Mouse (Mus musculus) intestine, embryonic 15.5 days (tissue): ENCODE measurements around the gene Cd59a. TPM values are rescaled to one million over a fixed set of nuclear protein-coding genes. Genes with fewer than 3 reads are reported as not detected.
"Not testable (repeated sequence)": the region's sequence is repeated elsewhere in the genome, so short reads cannot be mapped to it uniquely, and the experiment has no call there.

Experiments
- ATAC-seq: fragments of 200-750 bp; cut with Nextera tagmentation; 2 replicates; pipeline ENCODE4 v1.8.0; 2017; ENCODE audit warnings: moderate TSS enrichment, moderate library complexity
- H3K27ac ChIP-seq: fragments of 300-500 bp; sonication (generic); 2 replicates; pipeline ENCODE4 v1.5.1; 2015; ENCODE audit warnings: mild to moderate bottlenecking, inconsistent platforms
- H3K27me3 ChIP-seq: fragments of 300-500 bp; sonication (generic); replicated peaks from 2 replicates; pipeline ENCODE4 v1.6.1; 2015; ENCODE audit warnings: inconsistent platforms
- H3K36me3 ChIP-seq: fragments of 300-500 bp; sonication (generic); 2 replicates; pipeline ENCODE4 v1.6.1; 2015; ENCODE audit warnings: inconsistent platforms
- H3K4me1 ChIP-seq: fragments of 300-500 bp; sonication (generic); replicated peaks from 2 replicates; pipeline ENCODE4 v1.6.1; 2015; ENCODE audit warnings: inconsistent platforms
- H3K4me2 ChIP-seq: fragments of 300-500 bp; sonication (generic); replicated peaks from 2 replicates; pipeline ENCODE4 v1.6.1; 2015; ENCODE audit warnings: mild to moderate bottlenecking, inconsistent platforms
- H3K4me3 ChIP-seq: fragments of 300-500 bp; sonication (generic); replicated peaks from 2 replicates; pipeline ENCODE4 v1.5.1; 2015; ENCODE audit warnings: inconsistent platforms
- H3K9ac ChIP-seq: fragments of 300-500 bp; sonication (generic); 2 replicates; pipeline ENCODE4 v1.6.1; 2015; ENCODE audit warnings: inconsistent platforms
- H3K9me3 ChIP-seq: fragments of 300-500 bp; sonication (generic); 2 replicates; pipeline ENCODE4 v1.6.1; 2016; ENCODE audit warnings: inconsistent platforms
- WGBS: fragments of 180-500 bp; shearing (Covaris S2); methylation state at CpG from one replicate; pipeline ENCODE4 v1.1.7; 2015; 5-methylcytosine and 5-hydroxymethylcytosine counted together
- polyA plus RNA-seq: library from polyadenylated mRNA; unstranded; fragments of >200 nt; fragmentation: Nextera tagmentation; extraction: Ambion mirVana; gene quantifications from 2 replicates; pipeline ENCODE4 v1.2.1, GENCODE M21; 2015

The Cd59a gene
- polyA plus RNA-seq = 30.5 and 30.6 TPM in 2 replicates

GRCm38 (mm10) chr2:104095741-104096213, at the start of gene Cd59a:
Gene Cd59a, plus strand, starts transcription at chr2:104095801.
- Histone ChIP-seq H3K4me1 (peaks cover 4% of the 10 kb centered on the region; the same call in 1 of the 2 replicates), H3K27me3 (no peaks in the 10 kb centered on the region), H3K4me3 (peak within 1 kb of the TSS; percentile 51), H3K27ac (peak within 1 kb of the TSS; percentile 75), H3K36me3 (no peaks in the 10 kb centered on the region), H3K9ac (peak within 1 kb of the TSS; percentile 52), H3K9me3 (no peaks in the 10 kb centered on the region), H3K4me2 (peak within 1 kb of the TSS; percentile 76)
- 6% methylated on average over 15 of the region's 15 CpGs for WGBS
- ATAC-seq = peak; percentile 95

DNA sequence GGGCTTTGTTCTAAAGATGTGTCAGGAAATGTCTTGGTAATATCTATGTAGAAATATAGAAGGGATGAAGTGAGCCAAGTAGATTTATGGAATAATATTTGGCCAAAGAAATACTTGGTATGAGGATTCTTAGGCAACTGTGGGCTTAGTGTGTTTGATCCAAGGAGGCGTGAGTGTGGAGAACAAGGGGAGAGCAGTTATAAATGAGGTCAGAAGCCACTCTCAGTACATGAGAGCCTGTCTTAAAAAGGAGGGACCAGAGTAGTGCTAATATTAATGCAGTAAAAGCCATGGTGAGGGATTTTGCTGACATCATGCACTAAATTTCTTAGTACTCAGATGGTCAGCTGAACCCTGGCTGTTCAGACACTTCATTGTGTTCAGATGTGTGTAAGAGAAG, 37.2 kb upstream of the Cd59a start:
- H3K27ac ChIP-seq = no peak overlapping the region
- WGBS = 88% methylated on average over 1 of the region's 1 CpGs
- no peaks in the 10 kb centered on the region for H3K9me3 ChIP-seq
- H3K4me3 ChIP-seq = no peak overlapping the region
- no peaks in the 10 kb centered on the region for H3K4me1 ChIP-seq
- no peak overlapping the region for H3K4me2 ChIP-seq
- ATAC-seq = no peak
- H3K9ac ChIP-seq = no peak overlapping the region
- peaks cover 4% of the 10 kb centered on the region; the same call in 1 of the 2 replicates for H3K36me3 ChIP-seq
- no peaks in the 10 kb centered on the region for H3K27me3 ChIP-seq

DNA sequence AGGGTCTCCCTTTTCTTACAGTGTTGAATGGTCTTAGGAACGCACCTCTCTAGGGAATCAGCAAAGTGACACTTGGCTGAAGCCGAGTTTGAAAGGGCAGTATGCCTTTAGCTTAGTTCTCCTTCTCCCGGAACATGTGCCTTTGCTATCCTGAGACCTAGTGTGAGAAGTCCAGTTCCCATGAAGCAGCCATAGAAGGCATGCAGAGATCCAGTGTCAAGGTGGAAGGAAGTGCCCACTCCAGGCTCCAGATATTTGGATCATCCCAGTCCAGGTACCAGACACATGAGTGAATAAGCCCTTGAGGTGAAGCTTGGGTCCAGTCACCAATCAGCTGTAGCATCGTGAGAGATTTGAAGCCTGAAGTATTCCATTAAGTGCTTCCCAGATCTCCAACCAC, 36.6 kb upstream of the Cd59a start:
- Histone ChIP-seq H3K27me3 (no peaks in the 10 kb centered on the region), H3K27ac (no peak overlapping the region), H3K9me3 (no peaks in the 10 kb centered on the region), H3K4me3 (no peak overlapping the region), H3K4me1 (no peaks in the 10 kb centered on the region), H3K36me3 (peaks cover 4% of the 10 kb centered on the region; the same call in 1 of the 2 replicates), H3K9ac (no peak overlapping the region), H3K4me2 (no peak overlapping the region)
- ATAC-seq = no peak
- 91% methylated on average over 4 of the region's 4 CpGs for WGBS

- no peak overlapping the region for H3K9ac ChIP-seq
- peaks cover 4% of the 10 kb centered on the region; the same call in 1 of the 2 replicates for H3K36me3 ChIP-seq
- 49% methylated on average over 10 of the region's 10 CpGs for WGBS
- no peaks in the 10 kb centered on the region for H3K27me3 ChIP-seq
- H3K27ac ChIP-seq = no peak overlapping the region
- H3K9me3 ChIP-seq = no peaks in the 10 kb centered on the region
- H3K4me2 ChIP-seq = no peak overlapping the region
- no peak for ATAC-seq
- H3K4me3 ChIP-seq = no peak overlapping the region
- no peaks in the 10 kb centered on the region for H3K4me1 ChIP-seq
Measured at GRCm38 (mm10) chr2:104059786-104060185, 35.8 kb upstream of the Cd59a start.

- H3K9ac ChIP-seq = no peak overlapping the region
Measured at GRCm38 (mm10) chr2:104060996-104061395, 34.6 kb upstream of the Cd59a start.

DNA sequence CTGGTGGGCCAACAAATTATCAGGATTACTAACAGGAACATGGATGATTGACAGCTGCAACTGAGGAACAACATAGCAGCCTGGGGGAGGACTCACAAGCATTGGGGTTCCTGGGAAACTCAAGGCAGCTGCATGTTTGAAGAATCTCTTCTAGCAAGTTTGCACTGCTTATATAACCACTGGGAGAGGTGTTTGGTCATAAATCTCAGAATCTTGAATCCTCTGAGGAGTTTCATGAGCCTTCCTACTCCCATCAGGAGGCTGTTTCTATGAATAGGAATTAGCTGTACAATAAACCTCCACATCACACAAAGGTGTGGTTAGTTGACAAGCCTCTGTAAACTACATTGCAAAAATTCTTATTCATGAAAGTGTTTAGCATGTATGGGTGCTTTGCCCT, 32.9 kb upstream of the Cd59a start:
- no peak overlapping the region for H3K27ac ChIP-seq
- H3K9me3 ChIP-seq = no peaks in the 10 kb centered on the region
- no peaks in the 10 kb centered on the region for H3K27me3 ChIP-seq
- H3K4me1 ChIP-seq = no peaks in the 10 kb centered on the region
- no peak overlapping the region for H3K9ac ChIP-seq
- ATAC-seq = peak; percentile 39; the same call in 1 of the 2 replicates
- H3K4me2 ChIP-seq = no peak overlapping the region
- no peak overlapping the region for H3K4me3 ChIP-seq
- H3K36me3 ChIP-seq = peaks cover 4% of the 10 kb centered on the region; the same call in 1 of the 2 replicates

More at GRCm38 (mm10) chr2:104060996-104061395, 34.6 kb upstream of the Cd59a start:
- Histone ChIP-seq H3K4me2 (no peak overlapping the region), H3K4me3 (no peak overlapping the region), H3K4me1 (no peaks in the 10 kb centered on the region), H3K27me3 (no peaks in the 10 kb centered on the region), H3K27ac (no peak overlapping the region), H3K36me3 (peaks cover 4% of the 10 kb centered on the region; the same call in 1 of the 2 replicates), H3K9me3 (no peaks in the 10 kb centered on the region)
- 96% methylated on average over 6 of the region's 6 CpGs for WGBS
- no peak for ATAC-seq

- no peak overlapping the region for H3K9ac ChIP-seq
- WGBS = 83% methylated on average over 2 of the region's 2 CpGs
- ATAC-seq = no peak
- no peaks in the 10 kb centered on the region for H3K9me3 ChIP-seq
- H3K4me1 ChIP-seq = no peaks in the 10 kb centered on the region
- no peak overlapping the region for H3K4me2 ChIP-seq
- no peak overlapping the region for H3K27ac ChIP-seq
- H3K4me3 ChIP-seq = no peak overlapping the region
- H3K36me3 ChIP-seq = 0 out of 2 replicates have a peak, but pooled peaks cover 4% of the 10 kb centered on the region
- no peaks in the 10 kb centered on the region for H3K27me3 ChIP-seq
Measured at GRCm38 (mm10) chr2:104064152-104064551, 31.4 kb upstream of the Cd59a start.

GRCm38 (mm10) chr2:104065526-104065925, 30.1 kb upstream of the Cd59a start, which contains the start of gene Gm10912:
Gene Gm10912, plus strand, starts transcription at chr2:104065826.
- not testable (repeated sequence) for H3K27me3 ChIP-seq, ATAC-seq, H3K9ac ChIP-seq, H3K4me1 ChIP-seq, H3K9me3 ChIP-seq, H3K4me2 ChIP-seq, H3K4me3 ChIP-seq, H3K36me3 ChIP-seq, H3K27ac ChIP-seq
- WGBS = 91% methylated on average over 6 of the region's 6 CpGs

DNA sequence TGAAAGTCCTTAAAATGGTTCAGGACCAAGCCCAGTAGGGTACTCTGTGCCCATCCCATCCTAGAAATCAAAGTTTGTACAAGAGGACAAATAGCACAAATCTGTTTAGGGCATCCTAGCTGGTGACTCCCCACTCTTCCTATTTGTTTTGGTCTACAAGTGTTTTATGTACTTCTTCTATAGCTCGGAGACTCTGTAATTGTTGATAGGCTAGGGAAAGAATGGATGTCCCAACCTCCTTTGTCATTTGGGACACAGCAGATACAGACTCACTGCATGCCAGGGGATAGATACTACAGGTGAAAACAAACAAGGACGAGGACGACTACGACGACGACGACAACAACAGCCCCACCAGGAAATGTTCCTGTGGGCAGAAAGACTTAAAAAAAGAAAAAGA, 27.2 kb upstream of the Cd59a start, which contains the start of gene Gm10799:
Gene Gm10799, minus strand, starts transcription at position 101 of the 400 bp plus-strand sequence.
- ATAC-seq, H3K4me3 ChIP-seq, H3K4me2 ChIP-seq, H3K27me3 ChIP-seq, H3K9ac ChIP-seq, H3K36me3 ChIP-seq, H3K9me3 ChIP-seq, H3K27ac ChIP-seq, H3K4me1 ChIP-seq: not testable (repeated sequence)
- WGBS = 80% methylated on average over 7 of the region's 7 CpGs

DNA sequence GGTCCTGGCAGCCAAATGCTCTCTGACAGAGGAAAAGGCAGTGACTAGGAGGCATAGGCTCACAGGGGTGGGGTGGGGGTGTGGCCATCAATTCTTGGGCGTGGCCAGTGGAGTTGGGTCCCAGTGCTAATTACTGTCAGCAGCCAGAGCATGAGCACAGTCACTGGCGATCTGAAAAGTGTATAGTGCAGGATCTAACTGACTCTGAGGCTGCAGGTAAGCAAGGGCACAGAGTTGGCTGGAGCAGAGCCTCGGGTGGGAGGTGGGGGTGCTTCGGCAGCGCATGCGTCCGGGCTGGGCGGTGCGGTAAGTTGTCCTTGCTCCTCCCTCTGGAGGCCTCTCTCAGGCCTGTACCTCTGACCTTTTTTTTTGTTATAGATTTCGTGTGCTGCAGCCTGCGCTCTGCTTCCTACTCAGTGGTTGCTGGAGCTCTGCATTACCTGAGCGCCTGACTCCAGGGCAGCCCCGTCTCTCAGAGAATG, 25.9 kb upstream of the Cd59a start, which contains the start of gene Cd59b:
Gene Cd59b, plus strand, starts transcription at position 146 of the 482 bp plus-strand sequence.
- peak within 1 kb of the TSS; percentile 48; the same call in 1 of the 2 replicates for H3K27ac ChIP-seq
- H3K4me3 ChIP-seq = peak within 1 kb of the TSS; percentile 41
- peaks cover 3% of the 10 kb centered on the region; the same call in 1 of the 2 replicates for H3K4me1 ChIP-seq
- H3K36me3 ChIP-seq = no peaks in the 10 kb centered on the region
- WGBS = 10% methylated on average over 13 of the region's 13 CpGs
- peak within 1 kb of the TSS; percentile 30 for H3K9ac ChIP-seq
- H3K9me3 ChIP-seq = no peaks in the 10 kb centered on the region
- no peaks in the 10 kb centered on the region for H3K27me3 ChIP-seq
- H3K4me2 ChIP-seq = peak within 1 kb of the TSS; percentile 64
- ATAC-seq = peak; percentile 95

GRCm38 (mm10) chr2:104078285-104078684, 17.3 kb upstream of the Cd59a start:
- not testable (repeated sequence) for H3K27me3 ChIP-seq, H3K27ac ChIP-seq, H3K4me1 ChIP-seq, H3K36me3 ChIP-seq, H3K9ac ChIP-seq, H3K4me2 ChIP-seq, H3K9me3 ChIP-seq, H3K4me3 ChIP-seq
- peak; percentile 46 for ATAC-seq
- WGBS = 57% methylated on average over 5 of the region's 5 CpGs

- not testable (repeated sequence) for H3K27ac ChIP-seq, H3K27me3 ChIP-seq, H3K36me3 ChIP-seq, H3K4me3 ChIP-seq, H3K4me1 ChIP-seq, H3K9me3 ChIP-seq, H3K9ac ChIP-seq, H3K4me2 ChIP-seq
- ATAC-seq = peak; percentile 80
- no CpG with 5 or more reads among the region's 1 CpGs for WGBS
Measured at GRCm38 (mm10) chr2:104081436-104082050, 14.1 kb upstream of the Cd59a start.

DNA sequence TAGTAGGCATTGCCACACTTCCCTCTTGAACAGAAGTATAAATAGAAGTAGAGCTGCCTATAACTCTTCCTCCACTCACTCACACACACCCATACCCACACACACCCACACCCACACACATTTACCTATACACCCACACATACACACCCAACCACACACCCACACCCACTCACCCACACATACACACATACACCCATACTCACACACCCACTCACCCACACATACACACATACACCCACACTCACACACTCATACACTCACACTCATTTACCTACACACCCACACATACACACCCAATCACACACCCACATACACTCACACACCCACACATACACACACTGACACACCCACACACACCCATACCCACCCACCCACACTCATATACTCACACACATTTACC, 13.1 kb upstream of the Cd59a start:
- no peak overlapping the region for H3K4me3 ChIP-seq
- no peaks in the 10 kb centered on the region for H3K4me1 ChIP-seq
- H3K9ac ChIP-seq = no peak overlapping the region
- no peaks in the 10 kb centered on the region for H3K36me3 ChIP-seq
- peak; percentile 24 for ATAC-seq
- no peaks in the 10 kb centered on the region for H3K27me3 ChIP-seq
- H3K9me3 ChIP-seq = no peaks in the 10 kb centered on the region
- no peak overlapping the region for H3K27ac ChIP-seq
- no peak overlapping the region for H3K4me2 ChIP-seq
